Mouse (Mus musculus) right cerebral cortex, postnatal 25 days (tissue): ENCODE results near the gene Fasn.
A peak's percentile ranks its signal among the peaks of the same experiment; 100 is the strongest.
"Not testable (repeated sequence)": the region's sequence is repeated elsewhere in the genome, so short reads cannot be mapped to it uniquely, and the experiment has no call there.

Experiments
- DNase-seq: peaks from one replicate; pipeline ENCODE4 v3.0.0; 2022

Gene Fasn

DNA sequence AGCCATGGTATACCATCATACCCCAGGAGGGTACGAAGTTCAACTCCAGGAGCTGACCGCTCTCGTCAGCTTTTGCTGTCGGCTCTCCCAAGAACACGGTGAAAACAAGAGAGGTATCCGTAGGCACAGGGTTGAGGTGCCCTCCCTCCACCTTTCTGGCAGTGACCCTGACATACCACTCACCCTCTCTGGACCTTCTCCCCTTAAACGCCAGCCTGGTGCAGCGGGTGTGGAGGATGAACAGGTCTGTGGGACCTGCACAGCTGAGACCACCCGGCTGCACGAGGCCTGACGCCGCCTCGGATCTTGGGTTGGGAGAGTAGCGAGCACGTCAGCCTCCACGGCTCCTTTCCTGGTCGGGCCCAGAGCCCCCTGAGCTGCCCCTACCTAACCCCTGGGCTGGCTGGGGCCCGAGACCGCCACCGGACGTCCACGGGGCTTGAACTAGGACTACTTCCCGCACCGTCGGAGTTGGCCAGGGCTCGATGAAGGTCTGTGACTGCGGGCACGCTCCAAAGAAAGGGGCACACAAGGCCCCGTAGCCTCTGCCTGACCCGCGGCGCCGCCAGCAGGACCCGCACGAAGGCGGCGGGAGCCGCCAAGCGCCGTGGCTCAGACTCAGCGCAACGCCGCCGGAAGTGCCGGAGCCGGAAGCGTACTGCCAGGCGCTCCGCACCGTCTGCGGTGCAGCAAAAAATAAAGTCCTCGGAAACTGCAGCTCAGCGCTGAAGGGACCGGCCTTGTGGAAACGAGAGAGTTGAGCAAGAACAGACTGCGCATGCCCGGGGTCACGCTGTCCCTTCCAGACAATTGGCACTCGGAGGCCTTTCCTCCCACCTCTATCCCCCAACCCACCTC lies 28.4 kb downstream of the Fasn start, which contains the start of gene Dus1l:
Dus1l (minus strand) TSS at position 648 of the 858 bp plus-strand sequence.
- peak; percentile 95 for DNase-seq

DNA sequence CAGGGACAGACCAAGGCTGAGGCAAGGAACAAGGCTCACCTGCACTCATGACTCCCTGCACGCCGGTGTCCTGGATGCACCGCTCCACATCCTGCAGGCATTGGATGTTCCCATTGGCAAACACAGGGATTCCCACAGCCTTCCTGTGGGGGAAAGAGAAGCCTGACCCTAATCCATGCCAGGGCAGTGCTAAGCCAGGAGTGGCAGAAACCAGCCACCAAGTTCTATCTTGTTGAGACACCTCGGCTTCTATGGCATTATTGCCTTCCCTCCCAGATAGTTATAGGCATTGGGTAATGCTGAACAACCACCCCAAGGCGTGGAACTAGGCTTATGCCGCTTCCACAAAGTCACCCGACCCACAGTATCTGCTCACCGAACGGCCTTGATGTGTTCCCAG lies 31.7 kb downstream of the Fasn start:
- no peak for DNase-seq

DNA sequence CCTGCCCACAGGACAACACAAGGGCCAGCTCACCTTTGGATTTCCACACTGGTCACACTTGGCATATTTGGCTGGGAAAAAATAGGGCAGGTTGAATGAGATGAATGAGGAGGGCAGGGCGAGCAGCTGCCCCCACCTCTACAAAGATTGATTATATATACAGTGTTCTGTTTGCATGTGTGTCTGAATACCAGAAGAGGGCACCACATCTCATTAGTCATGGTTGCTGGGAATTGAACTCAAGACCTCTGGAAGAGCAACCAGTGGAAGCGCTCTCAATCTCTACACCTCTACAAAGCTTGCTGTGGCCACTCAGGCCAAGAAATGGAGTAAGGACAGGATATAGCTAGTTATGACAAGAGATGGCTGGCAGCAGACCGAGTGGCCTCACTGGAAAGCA lies 34.5 kb downstream of the Fasn start:
- no peak for DNase-seq

DNA sequence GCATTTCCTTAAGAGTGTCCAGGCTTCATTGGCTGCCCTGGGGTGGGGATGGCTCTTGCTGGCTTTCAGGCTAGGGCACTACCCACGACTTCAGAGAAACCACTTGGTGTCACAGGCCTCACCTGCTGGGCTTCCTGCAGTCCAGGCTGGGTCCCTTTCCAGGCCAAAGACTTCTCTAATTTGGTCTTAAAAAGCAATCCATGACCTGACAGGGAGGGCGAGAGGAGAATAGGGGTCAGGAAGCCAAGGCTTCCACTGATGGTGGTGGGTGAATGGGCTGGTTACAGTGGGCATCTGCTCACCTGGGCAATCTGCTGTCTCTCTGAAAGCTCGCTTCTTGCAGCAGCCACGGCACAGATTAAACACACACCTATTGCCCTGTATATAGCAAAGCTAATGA lies 35.0 kb downstream of the Fasn start:
- DNase-seq: no peak

DNA sequence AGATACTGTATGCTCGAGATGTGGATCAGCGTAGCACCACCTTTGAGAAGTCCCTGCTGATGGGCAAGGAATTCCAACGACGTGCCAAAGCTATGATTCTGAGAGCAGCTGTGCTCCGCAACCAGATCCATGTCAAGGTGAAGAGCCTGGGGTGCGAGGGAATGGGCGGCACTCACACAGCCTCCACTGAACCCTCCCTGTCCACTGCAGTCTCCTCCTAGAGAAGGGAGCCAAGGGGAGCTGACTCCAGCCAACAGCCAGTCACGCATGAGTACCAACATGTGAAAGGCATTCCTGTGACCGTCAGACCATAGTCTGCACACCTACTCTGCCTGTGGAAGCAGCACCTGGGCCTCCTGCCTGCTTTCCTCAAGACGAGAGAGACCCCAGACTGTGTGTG lies 35.9 kb downstream of the Fasn start:
- not testable (repeated sequence) for DNase-seq

DNA sequence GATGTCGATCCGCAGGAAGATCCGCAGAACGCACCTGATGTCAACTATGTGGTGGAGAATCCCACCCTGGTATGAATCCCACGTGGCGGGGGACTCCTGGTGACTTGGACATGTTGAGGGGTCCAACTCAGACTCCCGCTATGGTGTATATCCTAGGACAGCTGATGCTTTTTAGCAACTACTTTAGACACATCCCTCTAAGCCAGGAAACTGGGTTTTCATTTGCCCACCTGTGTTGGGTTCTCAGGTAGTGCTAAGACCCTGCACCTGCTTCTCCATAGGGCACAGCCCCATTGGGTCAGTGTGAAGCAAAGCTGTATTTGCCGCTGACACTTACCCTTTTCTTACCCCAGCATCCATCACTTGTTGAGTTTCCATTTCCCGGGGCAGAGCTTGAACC lies 39.2 kb downstream of the Fasn start:
- DNase-seq: no peak

DNA sequence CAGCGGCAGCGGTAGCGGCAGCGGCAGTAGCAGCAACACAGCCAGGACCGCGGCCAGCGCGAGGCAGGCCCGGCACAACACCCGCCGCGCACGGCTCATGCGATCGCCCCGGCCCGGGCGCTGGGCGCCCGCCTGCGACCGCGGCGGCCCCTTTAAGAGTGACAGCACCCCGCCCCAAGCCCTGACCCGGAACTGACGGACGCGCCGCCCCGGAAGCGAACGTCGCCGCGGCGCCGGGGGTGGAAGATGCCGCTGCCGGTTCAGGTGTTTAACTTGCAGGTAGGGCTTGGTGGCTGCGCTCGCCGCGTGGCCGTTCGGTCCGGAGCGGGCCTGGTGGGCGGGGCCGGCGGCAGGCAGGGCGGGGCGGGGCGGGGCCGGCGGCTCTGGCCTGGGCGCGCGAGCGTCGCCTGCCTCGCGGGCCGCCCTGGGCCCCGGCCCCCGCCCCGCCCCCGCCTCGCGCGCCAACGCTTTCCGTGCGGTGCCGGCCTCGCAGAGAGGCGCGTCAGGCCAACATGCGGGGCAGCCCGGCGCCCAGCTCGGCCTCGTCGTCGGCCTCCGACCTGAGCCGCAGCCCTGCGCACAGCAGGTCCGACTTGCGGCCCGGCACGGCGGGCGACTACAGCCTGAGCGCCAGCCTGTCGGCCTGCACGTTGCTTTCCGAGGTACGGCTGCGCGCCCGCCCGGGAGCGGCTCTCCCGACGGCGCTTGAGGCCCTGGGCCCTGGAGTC lies 40.1 kb downstream of the Fasn start, which contains the start of the genes Rfng and Gps1:
Rfng (minus strand) TSS at position 144 of the 728 bp plus-strand sequence.
Gps1 (plus strand) TSS at position 209 of the 728 bp plus-strand sequence.
- peak; percentile 85 for DNase-seq

DNA sequence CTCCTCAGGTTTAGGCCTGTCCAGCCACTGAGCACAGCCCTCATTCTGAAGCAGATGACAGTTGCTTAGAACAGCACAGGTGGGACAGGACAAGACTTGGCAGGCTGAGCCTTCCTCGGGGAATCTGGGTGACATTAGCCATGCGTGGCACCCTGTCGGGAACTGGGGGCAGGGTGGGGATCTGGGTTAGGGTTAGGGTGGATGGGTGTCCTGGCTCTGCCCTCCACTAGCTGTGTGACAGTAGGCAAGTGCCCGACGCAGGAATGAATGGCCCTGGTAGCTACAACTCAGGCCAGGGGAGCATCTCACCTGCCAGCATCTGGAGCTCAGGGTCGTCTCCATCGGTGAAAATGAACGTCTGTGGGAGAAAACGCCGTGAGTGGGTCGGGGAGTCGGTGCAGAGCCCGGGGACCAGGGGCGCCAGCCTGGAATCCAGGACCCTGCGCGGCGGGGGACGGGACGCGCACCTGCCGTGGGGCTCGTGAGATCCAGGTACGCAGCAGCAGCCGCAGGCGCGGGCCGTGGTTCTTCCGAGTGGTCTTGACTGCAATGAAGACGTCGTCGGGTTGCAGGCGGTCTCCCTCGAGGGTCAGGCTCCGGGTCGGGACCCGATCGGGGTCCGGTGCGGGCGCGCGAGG lies 40.8 kb downstream of the Fasn start:
- DNase-seq: no peak

DNA sequence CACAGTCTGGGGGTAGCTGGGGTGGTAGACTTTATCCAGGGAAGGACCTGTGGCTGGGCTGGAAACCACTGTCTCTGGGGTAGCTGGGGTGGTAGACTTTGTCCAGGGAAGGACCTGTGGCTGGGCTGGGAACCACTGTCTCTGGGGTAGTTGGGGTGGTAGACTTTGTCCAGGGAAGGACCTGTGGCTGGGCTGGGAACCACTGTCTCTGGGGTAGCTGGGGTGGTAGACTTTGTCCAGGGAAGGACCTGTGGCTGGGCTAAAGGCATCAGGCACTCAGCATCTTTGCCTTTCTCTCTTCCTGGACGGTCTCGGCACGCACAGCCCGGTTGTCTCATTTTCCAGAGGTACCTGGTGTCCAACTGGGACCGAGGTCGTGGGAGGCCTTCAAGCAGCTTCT lies 43.0 kb downstream of the Fasn start:
- not testable (repeated sequence) for DNase-seq

DNA sequence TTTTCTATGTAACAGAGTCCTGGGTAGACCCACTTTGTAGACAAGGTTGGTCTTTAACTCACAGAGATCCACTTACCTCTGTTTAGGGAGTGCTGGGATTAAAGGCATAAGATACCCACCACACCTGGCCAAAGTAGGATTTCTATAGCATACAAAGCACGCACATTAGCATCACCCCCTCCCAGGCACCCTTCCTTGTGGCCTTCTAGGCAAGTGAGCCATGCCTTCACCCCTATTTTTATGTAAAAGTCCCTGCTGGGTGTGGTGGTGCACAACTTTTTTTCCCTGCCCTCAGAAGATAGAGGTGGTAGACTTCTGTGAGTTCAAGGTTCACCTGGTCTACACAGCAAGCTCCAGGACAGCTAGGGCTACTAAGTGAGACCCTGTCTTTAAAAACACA lies 44.5 kb downstream of the Fasn start:
- DNase-seq: no peak

DNA sequence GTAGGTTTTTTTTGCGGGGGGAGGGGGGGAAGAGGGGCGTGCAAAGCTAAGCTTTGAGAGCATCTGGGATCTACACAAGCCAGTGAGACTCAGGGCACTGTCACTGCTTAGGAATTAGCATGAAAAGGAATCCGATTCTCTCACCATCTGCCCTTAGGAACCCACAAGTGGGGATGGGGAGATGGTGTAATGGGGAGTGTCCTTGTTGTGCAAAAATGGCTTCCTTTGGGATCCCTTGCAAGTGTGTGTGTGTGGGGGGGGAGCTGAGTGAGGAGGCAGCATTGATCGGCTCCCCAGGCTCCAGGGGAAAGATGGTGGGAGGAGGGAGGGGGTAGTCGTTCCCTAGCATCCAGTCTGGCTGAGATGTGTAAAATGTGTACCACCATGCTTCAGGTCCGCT lies 47.2 kb downstream of the Fasn start:
- no peak for DNase-seq

DNA sequence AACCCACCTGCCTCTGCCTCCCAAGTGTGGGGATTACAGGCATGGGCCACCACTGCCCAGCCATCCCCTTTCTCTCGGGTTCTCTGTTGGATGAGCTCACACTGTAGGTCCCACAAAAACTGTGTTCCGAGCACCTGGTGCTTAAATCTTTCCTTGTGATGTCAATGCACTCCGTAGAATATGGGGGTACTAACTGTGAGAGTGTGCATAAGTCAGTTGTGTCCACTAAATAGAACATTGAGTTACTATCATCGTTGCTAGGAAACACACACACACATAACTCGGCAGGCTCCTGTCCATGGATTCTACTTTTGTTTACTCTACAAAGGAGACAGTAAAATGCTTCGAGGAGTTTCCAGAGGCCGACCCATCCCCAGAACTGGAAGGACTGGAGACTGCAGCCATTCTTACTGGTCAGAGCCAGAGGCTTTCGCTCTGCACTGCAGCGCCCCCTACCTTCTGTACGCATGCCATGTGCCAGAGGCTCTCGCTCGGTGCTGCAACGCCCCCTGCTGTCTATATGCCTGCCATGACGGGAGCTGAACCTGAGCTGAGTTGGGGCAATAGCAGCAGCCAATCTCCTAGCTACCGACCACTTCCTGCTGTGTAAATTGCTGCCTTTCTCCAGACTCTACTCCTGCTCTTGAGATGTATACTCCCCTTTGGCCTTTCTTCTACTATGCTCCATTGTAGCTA lies 48.4 kb downstream of the Fasn start:
- peak; percentile 90 for DNase-seq

DNA sequence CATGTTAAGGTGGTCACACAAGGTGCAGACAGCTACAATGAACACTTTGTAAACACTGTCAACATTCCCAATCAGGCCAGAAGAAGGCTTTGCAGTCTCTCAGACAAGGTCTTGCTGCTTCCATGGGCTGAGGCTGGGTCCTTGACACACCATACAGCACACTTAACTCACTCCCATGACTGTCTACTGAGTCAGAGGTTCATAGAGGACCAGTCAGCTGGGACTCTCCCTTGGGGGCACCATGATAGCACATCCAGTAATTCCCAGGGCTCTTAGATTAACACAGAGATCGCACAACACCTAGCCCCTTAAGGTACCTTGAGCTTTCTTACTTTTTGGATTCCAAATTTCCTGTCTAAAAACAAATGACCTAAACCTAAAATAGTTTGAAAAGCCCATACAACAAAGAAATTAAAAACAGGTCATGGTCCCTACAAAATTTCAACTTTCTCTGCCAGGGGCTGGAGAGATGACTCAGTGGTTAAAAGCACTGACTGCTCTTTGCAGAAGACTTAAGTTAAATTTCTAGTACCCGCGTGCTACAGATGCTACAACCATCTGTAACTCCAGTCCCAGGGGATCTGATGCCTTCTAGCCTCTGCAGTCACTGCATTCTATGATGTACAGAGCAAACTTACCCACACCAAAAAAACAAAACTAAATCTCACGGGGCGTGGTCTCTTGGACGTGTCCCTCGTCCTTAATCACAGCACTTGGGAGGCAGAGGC lies 50.7 kb downstream of the Fasn start:
- no peak for DNase-seq

DNA sequence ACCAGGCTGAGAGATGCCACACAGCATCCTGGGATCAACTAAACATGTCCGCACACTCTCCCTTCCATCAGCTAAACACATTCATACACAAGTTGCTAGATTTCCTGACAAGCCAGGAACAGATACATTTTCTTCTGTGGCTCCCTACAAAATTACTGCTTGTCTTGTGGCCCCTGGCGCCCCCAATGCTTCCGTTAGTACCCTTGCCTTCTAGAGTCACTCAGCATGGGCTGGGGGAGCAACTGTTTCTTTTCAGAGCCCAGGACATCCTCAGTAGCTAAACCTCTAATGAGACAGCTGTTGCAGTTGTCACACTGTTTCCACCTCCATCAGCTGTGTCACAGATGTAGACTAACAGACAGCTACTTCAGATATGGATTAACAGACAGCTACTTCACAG lies 51.6 kb downstream of the Fasn start:
- no peak for DNase-seq

DNA sequence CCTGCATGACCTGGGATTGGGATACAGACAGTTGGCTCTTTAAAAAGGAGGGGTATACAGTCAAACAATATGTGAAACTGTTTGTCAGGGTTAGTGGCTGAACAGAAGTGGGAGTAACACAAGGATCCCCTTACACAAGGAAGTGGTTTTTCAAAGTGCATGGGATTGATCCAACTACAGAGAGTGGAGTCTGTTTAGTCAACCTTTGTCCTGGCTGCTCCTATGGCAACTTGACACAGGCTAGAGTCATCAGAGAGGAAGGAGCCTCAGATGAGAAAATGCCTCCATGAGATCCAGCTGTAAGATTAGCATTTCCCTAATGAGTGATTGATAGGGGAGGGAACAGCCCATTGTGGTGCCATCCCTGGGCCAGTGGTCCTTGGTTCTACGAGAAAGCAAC lies 56.1 kb downstream of the Fasn start:
- no peak for DNase-seq

DNA sequence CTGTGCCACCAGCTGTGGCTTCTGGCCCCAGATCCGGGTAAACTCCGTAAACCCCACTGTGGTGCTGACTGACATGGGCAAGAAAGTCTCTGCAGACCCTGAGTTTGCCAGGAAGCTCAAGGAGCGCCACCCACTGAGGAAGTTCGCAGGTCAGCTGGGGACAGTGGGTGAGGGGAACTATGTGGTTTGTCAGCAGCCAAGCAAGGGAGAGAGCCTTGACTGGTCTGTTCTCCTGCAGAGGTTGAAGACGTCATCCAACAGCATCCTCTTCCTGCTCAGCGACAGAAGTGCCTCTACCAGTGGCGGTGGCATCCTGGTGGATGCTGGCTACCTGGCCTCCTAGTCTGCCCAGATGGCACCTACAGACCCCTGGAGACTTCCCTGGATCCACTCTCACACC lies 57.3 kb downstream of the Fasn start:
- not testable (repeated sequence) for DNase-seq

DNA sequence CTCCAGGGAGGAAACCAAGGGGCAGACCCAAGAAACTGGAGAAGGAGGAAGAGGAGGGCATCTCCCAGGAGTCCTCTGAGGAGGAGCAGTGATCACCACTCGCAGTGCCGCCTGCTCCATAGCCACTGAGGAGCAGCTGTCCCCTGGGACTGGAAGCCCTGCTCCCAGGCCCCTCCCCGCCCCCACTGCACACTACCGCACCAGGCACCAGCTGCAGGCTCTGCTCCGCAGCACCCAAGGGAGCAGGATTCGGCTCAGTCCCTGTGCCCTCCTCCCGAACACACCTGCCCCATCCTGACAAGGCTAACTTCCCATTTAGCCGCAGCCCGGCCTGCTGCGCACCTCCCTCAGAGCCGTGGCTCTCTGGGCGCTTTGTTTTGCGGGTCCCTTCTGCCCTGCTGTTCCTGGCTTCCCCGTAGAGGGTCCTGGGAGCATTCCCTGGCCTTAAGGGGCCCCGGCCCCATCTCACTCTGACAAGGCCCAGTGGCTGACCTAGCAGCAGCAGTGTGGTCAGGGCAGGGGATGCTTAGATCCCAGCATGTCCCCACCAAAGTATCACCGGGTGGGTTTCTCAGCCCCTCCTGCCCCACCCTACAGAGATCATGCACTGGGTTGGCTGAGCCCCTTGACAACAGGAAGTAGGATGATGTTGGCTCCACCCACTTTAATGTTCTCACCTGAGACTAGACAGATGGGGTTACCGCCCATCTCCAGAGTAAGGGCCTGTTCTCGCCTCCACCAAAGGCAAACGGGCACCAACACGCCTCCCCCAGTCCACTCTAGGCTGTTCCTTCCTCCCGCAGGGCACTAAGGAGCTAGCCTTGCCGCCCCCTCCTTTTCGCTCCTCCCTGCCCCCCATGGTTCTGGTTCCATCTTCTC lies 61.0 kb downstream of the Fasn start:
- DNase-seq: not testable (repeated sequence)

DNA sequence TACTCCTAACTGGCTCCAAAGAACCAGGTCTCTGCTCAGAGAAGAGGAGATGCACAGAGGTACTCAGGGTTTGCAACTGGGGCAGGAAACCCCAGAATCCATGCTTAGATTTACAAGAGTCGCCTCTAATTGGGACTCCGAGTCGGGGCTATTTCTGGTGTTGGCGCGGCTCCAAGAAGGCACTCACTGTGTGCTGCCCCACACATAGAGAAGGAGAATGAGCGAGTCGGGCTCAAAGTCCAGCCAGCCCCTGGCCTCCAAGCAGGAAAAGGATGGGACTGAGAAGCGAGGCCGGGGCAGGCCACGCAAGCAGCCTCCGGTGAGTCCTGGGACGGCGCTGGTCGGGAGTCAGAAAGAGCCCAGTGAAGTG lies 61.7 kb downstream of the Fasn start, which contains the start of gene Hmga1b:
Hmga1b (plus strand) TSS at position 123 of the 370 bp plus-strand sequence.
- not testable (repeated sequence) for DNase-seq

DNA sequence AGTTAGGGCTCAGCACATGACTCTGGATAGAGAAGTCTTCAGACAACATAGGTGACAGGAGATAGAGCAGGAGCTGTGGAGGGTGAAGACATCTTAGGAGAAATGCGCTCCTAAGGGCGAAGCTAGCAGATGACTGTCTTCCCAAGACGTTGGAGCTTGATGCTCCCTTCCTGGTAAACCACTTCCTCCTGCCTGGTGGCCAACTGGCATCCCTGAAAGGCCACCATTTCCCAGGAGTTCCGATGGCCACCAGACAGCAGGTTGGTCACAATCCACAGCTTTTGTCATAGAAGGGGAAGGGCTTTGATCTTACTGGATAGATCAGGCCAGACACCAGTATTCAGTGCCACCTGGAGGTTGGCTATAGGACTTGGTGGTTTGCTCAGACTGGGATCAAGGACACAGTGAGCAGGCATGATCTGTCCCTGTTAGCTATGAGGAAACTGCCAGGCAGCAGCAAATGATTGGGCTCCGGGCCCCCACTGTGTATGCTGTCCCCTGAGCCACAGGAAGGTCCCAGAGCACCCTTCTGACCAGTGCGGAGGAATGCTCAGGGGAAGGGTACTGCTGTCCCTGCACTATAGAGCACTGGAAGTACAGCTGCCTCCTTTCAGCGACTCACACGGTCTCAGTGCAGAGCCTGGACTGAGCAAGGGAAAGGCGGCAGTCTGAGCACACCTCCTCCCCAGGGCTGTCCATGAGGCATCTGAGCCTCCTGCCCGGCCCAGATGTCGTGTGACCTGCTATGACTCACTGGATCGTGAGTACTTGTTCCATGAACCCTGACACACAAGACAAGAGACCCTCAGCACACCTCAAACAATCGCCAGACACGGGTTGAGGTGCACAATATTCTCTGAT lies 62.3 kb downstream of the Fasn start:
- DNase-seq: no peak

DNA sequence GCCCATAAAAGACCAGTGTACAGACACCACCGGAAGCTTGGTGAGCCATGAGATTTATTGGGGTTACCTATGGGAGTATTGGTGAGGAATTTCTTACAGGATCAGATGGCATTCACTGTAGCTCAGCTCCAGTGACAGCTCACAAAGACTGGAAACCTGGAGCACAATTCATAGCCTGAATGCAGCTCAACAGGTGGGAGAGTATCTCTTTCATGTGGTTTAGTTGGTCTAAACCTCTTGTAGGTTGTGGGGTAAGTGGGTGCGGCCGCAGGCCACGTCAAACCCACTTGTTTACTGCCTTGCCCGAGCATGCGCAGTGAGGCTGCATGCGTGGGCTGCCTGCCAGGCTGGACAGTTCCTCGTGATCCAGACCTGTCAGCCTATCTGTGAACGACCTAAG lies 64.1 kb downstream of the Fasn start:
- no peak for DNase-seq
